Mouse (Mus musculus) hindbrain, embryonic 11.5 days (tissue): ENCODE results near the gene Hoxa5. TPM values are rescaled to one million over a fixed set of nuclear protein-coding genes. Genes with fewer than 3 reads are reported as not detected.
A peak's percentile ranks its signal among the peaks of the same experiment; 100 is the strongest.

Source experiments
- ATAC-seq: fragments of 200-750 bp; cut with Nextera tagmentation; 2 replicates; pipeline ENCODE4 v1.8.0; 2017; ENCODE audit warnings: mild to moderate bottlenecking, moderate TSS enrichment, moderate library complexity; ENCODE audit not compliant: low FRiP score
- DNase-seq: peaks from one replicate; pipeline ENCODE4 v3.0.0-alpha.2; 2015; ENCODE audit warnings: low spot score
- H3K27ac ChIP-seq: fragments of 300-500 bp; sonication (generic); 2 replicates; pipeline ENCODE4 v1.5.1; 2014; ENCODE audit warnings: mild to moderate bottlenecking, low read depth, low read length
- H3K27me3 ChIP-seq: fragments of 300-500 bp; sonication (generic); 2 replicates; pipeline ENCODE4 v1.6.1; 2014; ENCODE audit warnings: mild to moderate bottlenecking, low read length, moderate library complexity, mixed read lengths; ENCODE audit not compliant: control insufficient read depth, insufficient read depth
- H3K36me3 ChIP-seq: fragments of 300-500 bp; sonication (generic); 2 replicates; pipeline ENCODE4 v1.6.1; 2014; ENCODE audit warnings: mild to moderate bottlenecking, low read length, moderate library complexity, mixed read lengths; ENCODE audit not compliant: control insufficient read depth, insufficient read depth
- H3K4me1 ChIP-seq: fragments of 300-500 bp; sonication (generic); replicated peaks from 2 replicates; pipeline ENCODE4 v1.6.1; 2014; ENCODE audit warnings: low read length, mixed read lengths; ENCODE audit not compliant: control insufficient read depth, insufficient read depth
- H3K4me2 ChIP-seq: fragments of 300-500 bp; sonication (generic); replicated peaks from 2 replicates; pipeline ENCODE4 v1.6.1; 2014; ENCODE audit warnings: mild to moderate bottlenecking, low read depth, low read length
- H3K4me3 ChIP-seq: fragments of 300-500 bp; sonication (generic); 2 replicates; pipeline ENCODE4 v1.5.1; 2014; ENCODE audit warnings: low read depth, low read length
- H3K9ac ChIP-seq: fragments of 300-500 bp; sonication (generic); 2 replicates; pipeline ENCODE4 v1.6.1; 2014; ENCODE audit warnings: low read depth, low read length
- H3K9me3 ChIP-seq: fragments of 300-500 bp; sonication (generic); 2 replicates; pipeline ENCODE4 v1.6.1; 2016; ENCODE audit warnings: low read length; ENCODE audit not compliant: control insufficient read depth
- WGBS: fragments of 180-500 bp; shearing (Covaris S2); extraction: QIAGEN DNeasy Blood & Tissue Kit; methylation state at CpG from one replicate; pipeline ENCODE4 v1.1.7; 2014; 5-methylcytosine and 5-hydroxymethylcytosine counted together
- polyA plus RNA-seq: library from polyadenylated mRNA; unstranded; fragments of >200 nt; fragmentation: Nextera tagmentation; extraction: Ambion mirVana; gene quantifications from 2 replicates; pipeline ENCODE4 v1.2.1, GENCODE M21; 2014

Gene Hoxa5
- polyA plus RNA-seq = 23.8 and 39.3 TPM in 2 replicates

GRCm38 (mm10) chr6:52204050-52204752 lies at the start of gene Hoxa5:
Hoxa5 (minus strand) TSS chr6:52204587.
- H3K4me1 ChIP-seq = 0 out of 2 replicates have a peak, but pooled peaks cover 4% of the 10 kb centered on the region
- H3K27me3 ChIP-seq = peaks cover 93% of the 10 kb centered on the region
- under 1% methylated on average over 58 of the region's 65 CpGs for whole genome bisulfite sequencing
- peak within 1 kb of the TSS; percentile 59 for H3K4me2 ChIP-seq
- H3K9ac ChIP-seq = peak within 1 kb of the TSS; percentile 77
- peak within 1 kb of the TSS; percentile 79 for H3K27ac ChIP-seq
- H3K36me3 ChIP-seq = no peaks in the 10 kb centered on the region
- DNase-seq (peak; percentile 62), ATAC-seq (peak; percentile 64; the same call in 1 of the 2 replicates)
- H3K4me3 ChIP-seq = peak within 1 kb of the TSS; percentile 56
- H3K9me3 ChIP-seq = no peaks in the 10 kb centered on the region

GRCm38 (mm10) chr6:52253511-52254500 lies 49.4 kb upstream of the Hoxa5 start:
- Histone ChIP-seq H3K27ac (no peak overlapping the region), H3K4me3 (no peak overlapping the region), H3K9me3 (no peaks in the 10 kb centered on the region), H3K27me3 (peaks cover 89% of the 10 kb centered on the region), H3K36me3 (no peaks in the 10 kb centered on the region), H3K4me2 (no peak overlapping the region), H3K4me1 (0 out of 2 replicates have a peak, but pooled peaks cover 2% of the 10 kb centered on the region), H3K9ac (no peak overlapping the region)
- no peak for ATAC-seq
- under 1% methylated on average over 59 of the region's 59 CpGs for WGBS
- no peak for DNase-seq

DNA sequence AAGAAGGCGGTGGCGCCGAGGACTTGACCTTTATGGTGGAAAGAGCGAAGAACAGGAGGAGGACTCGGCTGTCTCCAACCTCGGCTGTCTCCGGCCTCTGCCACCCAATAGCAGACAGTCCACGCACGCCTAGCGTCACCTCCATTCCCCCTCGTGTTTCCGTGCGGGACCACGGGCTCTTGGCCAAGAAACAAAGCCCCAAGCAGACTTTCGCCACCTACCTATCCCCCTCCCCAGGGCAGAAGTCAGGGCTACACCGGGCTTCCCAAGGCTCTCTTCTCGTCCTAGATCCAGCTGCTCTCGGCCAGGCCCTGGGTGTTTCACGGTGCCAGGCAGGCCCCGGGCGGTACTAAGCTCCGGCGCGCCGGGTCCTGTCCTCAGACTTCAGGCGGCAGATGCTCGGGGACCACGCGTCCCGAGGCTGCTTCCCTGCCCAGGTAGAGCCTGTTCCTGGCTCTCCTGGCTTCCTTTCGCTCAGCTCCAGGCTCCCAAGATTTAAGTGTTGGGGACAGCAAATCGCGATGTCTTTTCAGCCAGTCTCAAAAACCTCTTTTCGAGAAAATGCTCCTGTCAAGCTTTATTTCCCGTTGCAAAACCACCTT lies 48.5 kb upstream of the Hoxa5 start:
- H3K36me3 ChIP-seq = no peaks in the 10 kb centered on the region
- under 1% methylated on average over 35 of the region's 35 CpGs for WGBS
- no peak overlapping the region for H3K9ac ChIP-seq
- ATAC-seq (no peak), DNase-seq (no peak)
- H3K27me3 ChIP-seq = peaks cover 90% of the 10 kb centered on the region
- no peak overlapping the region for H3K4me3 ChIP-seq
- no peaks in the 10 kb centered on the region for H3K9me3 ChIP-seq
- no peak overlapping the region for H3K27ac ChIP-seq
- 0 out of 2 replicates have a peak, but pooled peaks cover 2% of the 10 kb centered on the region for H3K4me1 ChIP-seq
- H3K4me2 ChIP-seq = no peak overlapping the region

GRCm38 (mm10) chr6:52252016-52252774 lies 47.8 kb upstream of the Hoxa5 start:
- Histone ChIP-seq H3K36me3 (no peaks in the 10 kb centered on the region), H3K9ac (no peak overlapping the region), H3K27me3 (peaks cover 90% of the 10 kb centered on the region), H3K27ac (no peak overlapping the region), H3K4me1 (0 out of 2 replicates have a peak, but pooled peaks cover 2% of the 10 kb centered on the region), H3K9me3 (no peaks in the 10 kb centered on the region), H3K4me2 (no peak overlapping the region), H3K4me3 (no peak overlapping the region)
- WGBS = under 1% methylated on average over 24 of the region's 24 CpGs
- ATAC-seq = no peak
- DNase-seq = no peak

- ATAC-seq = no peak
- Histone ChIP-seq H3K4me1 (peaks cover 3% of the 10 kb centered on the region; the same call in 1 of the 2 replicates), H3K27ac (no peak overlapping the region), H3K4me3 (no peak overlapping the region), H3K27me3 (peaks cover 91% of the 10 kb centered on the region), H3K4me2 (no peak overlapping the region), H3K36me3 (no peaks in the 10 kb centered on the region), H3K9ac (no peak overlapping the region), H3K9me3 (no peaks in the 10 kb centered on the region)
- 7% methylated on average over 7 of the region's 7 CpGs for WGBS
- DNase-seq = no peak
Measured at GRCm38 (mm10) chr6:52251177-52251879, 46.9 kb upstream of the Hoxa5 start.

DNA sequence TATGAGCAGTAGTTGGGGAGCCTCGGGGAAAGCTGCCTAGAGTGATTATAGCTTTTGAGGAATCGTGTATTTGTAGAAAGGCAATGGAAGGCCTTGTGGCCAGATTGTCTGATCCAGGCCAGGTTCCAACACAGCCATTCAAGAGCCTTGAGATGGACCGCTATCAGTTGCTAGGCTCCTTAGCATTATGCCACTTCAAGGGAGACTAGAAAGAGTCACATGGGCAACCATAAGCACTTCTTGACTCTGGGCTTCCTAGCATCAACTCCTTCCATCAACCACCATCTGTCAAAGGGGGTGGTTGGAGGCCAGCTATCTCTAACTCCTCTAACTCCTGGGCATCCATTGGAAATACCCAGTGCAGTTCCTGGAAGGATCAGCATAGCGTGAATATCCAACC lies 45.4 kb upstream of the Hoxa5 start:
- Histone ChIP-seq H3K4me2 (no peak overlapping the region), H3K9me3 (no peaks in the 10 kb centered on the region), H3K27me3 (peaks cover 93% of the 10 kb centered on the region), H3K36me3 (no peaks in the 10 kb centered on the region), H3K27ac (no peak overlapping the region), H3K9ac (no peak overlapping the region), H3K4me3 (no peak overlapping the region), H3K4me1 (peaks cover 4% of the 10 kb centered on the region; the same call in 1 of the 2 replicates)
- DNase-seq (no peak), ATAC-seq (no peak)
- WGBS = under 1% methylated on average over 4 of the region's 4 CpGs

DNA sequence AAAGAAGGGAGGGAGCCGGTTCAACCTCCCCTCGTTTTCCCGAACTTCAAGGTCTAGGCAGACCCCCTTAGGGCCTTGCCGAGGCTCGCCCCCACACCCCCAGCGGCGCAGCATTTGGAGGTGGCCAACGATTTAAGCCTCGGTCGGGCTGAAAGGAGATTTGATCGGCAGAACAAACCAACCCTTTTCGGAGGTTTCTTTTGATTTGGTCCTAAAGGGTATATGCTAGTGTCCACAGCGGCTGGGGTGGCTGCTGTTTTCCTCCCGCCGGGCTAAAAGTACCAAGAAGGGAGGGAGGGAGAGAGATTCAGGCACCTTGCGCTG lies 45.0 kb upstream of the Hoxa5 start:
- H3K9me3 ChIP-seq = no peaks in the 10 kb centered on the region
- H3K36me3 ChIP-seq = no peaks in the 10 kb centered on the region
- no peak overlapping the region for H3K9ac ChIP-seq
- H3K4me3 ChIP-seq = no peak overlapping the region
- H3K4me2 ChIP-seq = no peak overlapping the region
- DNase-seq (no peak), ATAC-seq (no peak)
- H3K4me1 ChIP-seq = peaks cover 4% of the 10 kb centered on the region; the same call in 1 of the 2 replicates
- H3K27ac ChIP-seq = no peak overlapping the region
- peaks cover 96% of the 10 kb centered on the region for H3K27me3 ChIP-seq
- under 1% methylated on average over 16 of the region's 16 CpGs for WGBS
